Mouse (Mus musculus): ENCODE results near the gene Mink1.

GRCm38 (mm10) chr11:70643051-70643450 is 80.4 kb downstream of the Mink1 start:
- no peak for TF ChIP-seq CTCF (IDR thresholded peaks at IDR 0.05; ENCODE audit: insufficient read depth, low read length)
- no peak for TF ChIP-seq POLR2A (IDR thresholded peaks at IDR 0.05; ENCODE audit: borderline replicate concordance, extremely low read depth, low read depth, low read length)

Data from lung, adult 2 months (tissue).